Mouse (Mus musculus): Measurements from ENCODE around the gene Pygo2. TPM values are rescaled to one million over a fixed set of nuclear protein-coding genes. Genes with fewer than 3 reads are reported as not detected.

The Pygo2 gene
- total and polyA plus RNA-seq, 3 experiments: 12.5 to 15.3 (median 14.4) TPM

- Histone ChIP-seq H3K9ac (ENCODE audit: low read depth, low read length) (peak overlapping the region; percentile 75), H3K4me3 (peak overlapping the region; percentile 78), H3K27me3 (ENCODE audit: control insufficient read depth, insufficient read depth, low read length) (no peaks in the 10 kb centered on the region), H3K36me3 (ENCODE audit: control insufficient read depth, insufficient read depth, low read length) (no peaks in the 10 kb centered on the region), H3K4me1 (ENCODE audit: control insufficient read depth, insufficient read depth, low read length) (peaks cover 13% of the 10 kb centered on the region), H3K79me2 (replicated peaks; ENCODE audit: control insufficient read depth, insufficient read depth, low read length) (no peaks in the 10 kb centered on the region; the same call in 1 of the 2 replicates), H3K27ac (peak overlapping the region; percentile 94)
- intact Hi-C loops (cut with DNase I): loop anchor here (2.0 kb wide), 1 partner anchor 37 kb away; no protein-coding TSS in a partner anchor
- under 1% methylated on average over 53 of the region's 56 CpGs for WGBS
- TF ChIP-seq EP300 (IDR thresholded peaks at IDR 0.05; ENCODE audit: insufficient read depth, low read depth, low read length) (0 out of 2 replicates have a peak, but pooled peaks have one; percentile 26), POLR2A (IDR thresholded peaks at IDR 0.05; ENCODE audit: insufficient read depth, low read depth, low read length) (peak; percentile 53), CTCF (IDR thresholded peaks at IDR 0.05) (no peak)
- DNase-seq: peak; percentile 81 to 86
Measured at GRCm38 (mm10) chr3:89391663-89392511, 38.1 kb upstream of the Pygo2 start.

DNA sequence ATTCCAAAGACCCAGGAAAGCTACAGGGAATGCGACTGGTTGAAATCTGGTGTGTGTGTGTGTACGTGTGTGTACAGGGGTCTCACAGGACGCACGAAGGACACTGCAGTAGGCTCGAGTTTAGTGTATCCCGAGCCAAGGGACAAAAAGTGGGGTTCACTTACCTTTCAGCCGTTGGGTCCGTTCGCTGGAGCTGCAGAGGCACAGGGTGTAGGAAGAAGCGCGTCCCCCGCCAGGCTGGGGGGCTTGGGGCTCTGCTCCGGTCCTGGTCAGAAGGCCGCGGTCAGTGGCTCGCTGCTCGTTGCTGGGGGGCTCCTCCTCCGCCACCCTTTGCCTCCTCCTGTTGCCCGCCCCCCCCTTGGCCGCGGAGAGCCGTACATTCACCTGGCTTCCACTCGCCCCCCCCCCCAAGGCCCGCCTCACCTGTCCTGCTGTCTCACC is 37.1 kb upstream of the Pygo2 start:
- DNase-seq: peak; percentile 61 to 67

GRCm38 (mm10) chr3:89393605-89394004 is 36.4 kb upstream of the Pygo2 start:
- Histone ChIP-seq H3K9ac (ENCODE audit: low read depth, low read length) (peak overlapping the region; percentile 82), H3K4me3 (peak overlapping the region; percentile 83), H3K27ac (peak overlapping the region; percentile 99), H3K4me1 (ENCODE audit: control insufficient read depth, insufficient read depth, low read length) (peaks cover 9% of the 10 kb centered on the region), H3K36me3 (ENCODE audit: control insufficient read depth, insufficient read depth, low read length) (no peaks in the 10 kb centered on the region), H3K79me2 (replicated peaks; ENCODE audit: control insufficient read depth, insufficient read depth, low read length) (no peaks in the 10 kb centered on the region), H3K27me3 (ENCODE audit: control insufficient read depth, insufficient read depth, low read length) (no peaks in the 10 kb centered on the region)
- intact Hi-C loops (cut with DNase I): loop anchor here (2.0 kb wide), 1 partner anchor 39 kb away; no protein-coding TSS in a partner anchor
- TF ChIP-seq CTCF (IDR thresholded peaks at IDR 0.05): no peak
- TF ChIP-seq POLR2A (IDR thresholded peaks at IDR 0.05; ENCODE audit: insufficient read depth, low read depth, low read length): peak; percentile 90
- TF ChIP-seq EP300 (IDR thresholded peaks at IDR 0.05; ENCODE audit: insufficient read depth, low read depth, low read length): peak; percentile 40; the same call in 1 of the 2 replicates
- WGBS: 0% methylated on average over 15 of the region's 15 CpGs
- DNase-seq: peak; percentile 99

More for the DNA sequence above, 37.1 kb upstream of the Pygo2 start:
- no peaks in the 10 kb centered on the region for H3K27me3 ChIP-seq (ENCODE audit: control insufficient read depth, insufficient read depth, low read length)
- no peak for TF ChIP-seq CTCF (IDR thresholded peaks at IDR 0.05)
- no peak for TF ChIP-seq EP300 (IDR thresholded peaks at IDR 0.05; ENCODE audit: insufficient read depth, low read depth, low read length)
- no peak for TF ChIP-seq POLR2A (IDR thresholded peaks at IDR 0.05; ENCODE audit: insufficient read depth, low read depth, low read length)
- peak overlapping the region; percentile 94 for H3K27ac ChIP-seq
- H3K4me1 ChIP-seq (ENCODE audit: control insufficient read depth, insufficient read depth, low read length): peaks cover 13% of the 10 kb centered on the region
- peak overlapping the region; percentile 75 for H3K9ac ChIP-seq (ENCODE audit: low read depth, low read length)
- H3K79me2 ChIP-seq (replicated peaks; ENCODE audit: control insufficient read depth, insufficient read depth, low read length): no peaks in the 10 kb centered on the region
- no peaks in the 10 kb centered on the region for H3K36me3 ChIP-seq (ENCODE audit: control insufficient read depth, insufficient read depth, low read length)
- intact Hi-C loops (cut with DNase I): loop anchor here (2.0 kb wide), 1 partner anchor 38 kb away; no protein-coding TSS in a partner anchor
- 0% methylated on average over 24 of the region's 24 CpGs for WGBS
- H3K4me3 ChIP-seq: peak overlapping the region; percentile 78

GRCm38 (mm10) chr3:89394006-89394893 is 35.8 kb upstream of the Pygo2 start, which contains the start of gene Zbtb7b:
Gene Zbtb7b (minus strand): TSS chr3:89394776.
- Histone ChIP-seq H3K4me3 (peak within 1 kb of the TSS; percentile 83), H3K27me3 (ENCODE audit: control insufficient read depth, insufficient read depth, low read length) (no peaks in the 10 kb centered on the region), H3K9ac (ENCODE audit: low read depth, low read length) (peak within 1 kb of the TSS; percentile 82), H3K27ac (peak within 1 kb of the TSS; percentile 99), H3K79me2 (replicated peaks; ENCODE audit: control insufficient read depth, insufficient read depth, low read length) (no peaks in the 10 kb centered on the region), H3K4me1 (ENCODE audit: control insufficient read depth, insufficient read depth, low read length) (peaks cover 8% of the 10 kb centered on the region), H3K36me3 (ENCODE audit: control insufficient read depth, insufficient read depth, low read length) (no peaks in the 10 kb centered on the region)
- no peak; the same call in none of the 2 replicates for TF ChIP-seq POLR2A (IDR thresholded peaks at IDR 0.05; ENCODE audit: insufficient read depth, low read depth, low read length)
- TF ChIP-seq CTCF (IDR thresholded peaks at IDR 0.05): peak; percentile 58
- intact Hi-C loops (cut with DNase I): no loop called here
- DNase-seq: peak; percentile 86 to 87
- 2% methylated on average over 42 of the region's 42 CpGs for WGBS

DNA sequence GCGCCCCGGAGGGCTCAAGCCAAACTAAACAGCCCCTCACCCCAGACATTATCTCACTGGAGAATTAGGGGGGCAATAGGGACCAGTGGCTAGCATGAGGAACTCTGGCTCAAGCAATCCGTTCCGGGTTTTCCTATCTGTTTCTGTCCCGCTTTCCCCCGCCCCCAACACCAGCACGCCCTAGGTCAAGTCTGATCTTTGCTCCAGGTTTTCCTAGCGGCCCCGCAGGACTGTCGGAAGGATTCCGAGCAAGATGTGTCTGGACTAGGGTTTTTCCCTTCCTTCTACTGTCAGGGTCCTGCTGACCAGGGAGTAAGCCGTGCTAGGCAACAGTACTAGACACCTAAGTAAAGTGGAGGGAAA is 35.1 kb upstream of the Pygo2 start:
- intact Hi-C loops (cut with DNase I): loop anchor here (1.0 to 5.0 kb wide), 3 partner anchors 14 to 92 kb away; partner anchors contain the start of gene Pygo2
- Histone ChIP-seq H3K9ac (ENCODE audit: low read depth, low read length) (peak overlapping the region; percentile 82), H3K4me1 (ENCODE audit: control insufficient read depth, insufficient read depth, low read length) (peaks cover 5% of the 10 kb centered on the region), H3K27ac (peak overlapping the region; percentile 99), H3K36me3 (ENCODE audit: control insufficient read depth, insufficient read depth, low read length) (no peaks in the 10 kb centered on the region), H3K27me3 (ENCODE audit: control insufficient read depth, insufficient read depth, low read length) (no peaks in the 10 kb centered on the region), H3K79me2 (replicated peaks; ENCODE audit: control insufficient read depth, insufficient read depth, low read length) (no peaks in the 10 kb centered on the region), H3K4me3 (peak overlapping the region; percentile 83)
- DNase-seq: peak in 1 of 2 experiments; percentile 89
- WGBS: under 1% methylated on average over 12 of the region's 12 CpGs
- TF ChIP-seq EP300 (IDR thresholded peaks at IDR 0.05; ENCODE audit: insufficient read depth, low read depth, low read length) (0 out of 2 replicates have a peak, but pooled peaks have one; percentile 48), CTCF (IDR thresholded peaks at IDR 0.05) (no peak), POLR2A (IDR thresholded peaks at IDR 0.05; ENCODE audit: insufficient read depth, low read depth, low read length) (peak; percentile 85)

Measured in heart, adult 2 months (tissue).